Mouse (Mus musculus) stomach, embryonic 14.5 days (tissue): Measurements from ENCODE around the gene Ctnnd2. TPM values are rescaled to one million over a fixed set of nuclear protein-coding genes. Genes with fewer than 3 reads are reported as not detected.

Experiments
- ATAC-seq: fragments of 200-750 bp; cut with Nextera tagmentation; 2 replicates; pipeline ENCODE4 v1.8.0; 2017; ENCODE audit warnings: low read depth, moderate TSS enrichment; ENCODE audit not compliant: insufficient number of reproducible peaks, insufficient read depth, low FRiP score
- H3K27ac ChIP-seq: fragments of 300-500 bp; sonication (generic); 2 replicates; pipeline ENCODE4 v1.5.1; 2014; ENCODE audit warnings: mild to moderate bottlenecking, low read length, moderate library complexity, mixed read lengths
- H3K27me3 ChIP-seq: fragments of 300-500 bp; sonication (generic); 2 replicates; pipeline ENCODE4 v1.6.1; 2014; ENCODE audit warnings: low read length, control low read depth, mixed read lengths; ENCODE audit not compliant: control insufficient read depth, insufficient read depth
- H3K36me3 ChIP-seq: fragments of 300-500 bp; sonication (generic); 2 replicates; pipeline ENCODE4 v1.6.1; 2014; ENCODE audit warnings: mild to moderate bottlenecking, control low read depth, low read length, moderate library complexity, mixed read lengths; ENCODE audit not compliant: control insufficient read depth, insufficient read depth
- H3K4me1 ChIP-seq: fragments of 300-500 bp; sonication (generic); 2 replicates; pipeline ENCODE4 v1.6.1; 2014; ENCODE audit warnings: low read length, control low read depth, mixed read lengths; ENCODE audit not compliant: control insufficient read depth, insufficient read depth
- H3K4me2 ChIP-seq: fragments of 300-500 bp; sonication (generic); replicated peaks from 2 replicates; pipeline ENCODE4 v1.6.1; 2014; ENCODE audit warnings: low read depth, low read length, control low read depth
- H3K4me3 ChIP-seq: fragments of 300-500 bp; sonication (generic); 2 replicates; pipeline ENCODE4 v1.5.1; 2014; ENCODE audit warnings: low read depth, low read length, control low read depth
- H3K9ac ChIP-seq: fragments of 300-500 bp; sonication (generic); replicated peaks from 2 replicates; pipeline ENCODE4 v1.6.1; 2014; ENCODE audit warnings: low read depth, mild to moderate bottlenecking, control low read depth, low read length, moderate library complexity, mixed read lengths
- H3K9me3 ChIP-seq: fragments of 300-500 bp; sonication (generic); 2 replicates; pipeline ENCODE4 v1.6.1; 2016; ENCODE audit warnings: low read depth, low read length, control low read depth; ENCODE audit not compliant: control insufficient read depth
- WGBS: fragments of 180-500 bp; shearing (Covaris S2); extraction: QIAGEN DNeasy Blood & Tissue Kit; methylation state at CpG from one replicate; pipeline ENCODE4 v1.1.7; 2014; 5-methylcytosine and 5-hydroxymethylcytosine counted together
- polyA plus RNA-seq: library from polyadenylated mRNA; unstranded; fragments of >200 nt; fragmentation: Nextera tagmentation; extraction: Ambion mirVana; gene quantifications from 2 replicates; pipeline ENCODE4 v1.2.1, GENCODE M21; 2014

The Ctnnd2 gene
- polyA plus RNA-seq, 1 experiment from 2014 or later, result 6.7 TPM

DNA sequence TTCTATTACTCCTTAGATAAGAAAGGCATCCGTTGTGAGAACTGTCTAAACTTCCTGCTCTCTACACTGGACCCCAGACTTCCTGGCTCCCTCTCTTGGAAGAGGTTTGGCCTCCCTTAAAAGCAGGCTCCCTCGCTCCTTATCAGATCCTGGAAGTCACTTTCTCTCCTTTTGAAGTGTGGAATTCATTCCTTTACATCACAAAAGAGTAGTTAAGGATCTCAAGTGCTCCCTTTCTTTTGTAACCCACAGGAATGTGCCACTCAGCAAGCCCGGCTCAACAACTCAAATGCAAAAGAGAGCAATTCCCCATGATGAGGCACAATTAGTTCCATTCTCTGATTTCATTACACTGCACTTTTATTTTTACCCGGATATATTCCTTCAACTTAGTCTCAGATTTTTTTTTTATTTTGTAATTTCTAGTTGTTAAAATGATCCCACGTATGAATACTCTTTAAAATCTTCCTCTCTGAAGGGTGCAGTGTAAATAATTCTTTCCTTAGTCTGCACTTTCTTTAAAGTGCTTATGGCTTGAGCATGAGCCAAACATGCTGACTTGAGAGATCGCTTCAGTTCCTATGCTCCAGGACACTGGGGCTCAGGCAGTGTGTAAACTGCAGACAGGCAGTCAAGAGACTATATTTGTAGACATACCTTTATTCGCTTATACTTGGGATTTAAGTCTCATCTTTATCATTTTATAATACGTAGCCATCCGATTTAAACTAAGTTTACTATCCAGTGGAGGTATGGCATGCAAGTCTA is 210.9 kb downstream of the Ctnnd2 start:
- ATAC-seq, result no peak
- Histone ChIP-seq H3K27ac (no peak overlapping the region), H3K9ac (no peak overlapping the region)

GRCm38 (mm10) chr15:30384386-30384785 is 212.0 kb downstream of the Ctnnd2 start:
- Histone ChIP-seq H3K4me2 (no peak overlapping the region), H3K9ac (no peak overlapping the region), H3K4me1 (no peaks in the 10 kb centered on the region), H3K27ac (no peak overlapping the region), H3K27me3 (no peaks in the 10 kb centered on the region), H3K9me3 (no peaks in the 10 kb centered on the region), H3K4me3 (no peak overlapping the region), H3K36me3 (no peaks in the 10 kb centered on the region)
- no peak for ATAC-seq
- 79% methylated on average over 5 of the region's 5 CpGs for WGBS

More for the DNA sequence above, 210.9 kb downstream of the Ctnnd2 start:
- no peaks in the 10 kb centered on the region for H3K27me3 ChIP-seq
- H3K9me3 ChIP-seq, result no peaks in the 10 kb centered on the region
- H3K4me2 ChIP-seq, result no peak overlapping the region
- no peaks in the 10 kb centered on the region for H3K36me3 ChIP-seq
- WGBS, result 17% methylated on average over 9 of the region's 9 CpGs
- no peak overlapping the region for H3K4me3 ChIP-seq
- no peaks in the 10 kb centered on the region for H3K4me1 ChIP-seq

DNA sequence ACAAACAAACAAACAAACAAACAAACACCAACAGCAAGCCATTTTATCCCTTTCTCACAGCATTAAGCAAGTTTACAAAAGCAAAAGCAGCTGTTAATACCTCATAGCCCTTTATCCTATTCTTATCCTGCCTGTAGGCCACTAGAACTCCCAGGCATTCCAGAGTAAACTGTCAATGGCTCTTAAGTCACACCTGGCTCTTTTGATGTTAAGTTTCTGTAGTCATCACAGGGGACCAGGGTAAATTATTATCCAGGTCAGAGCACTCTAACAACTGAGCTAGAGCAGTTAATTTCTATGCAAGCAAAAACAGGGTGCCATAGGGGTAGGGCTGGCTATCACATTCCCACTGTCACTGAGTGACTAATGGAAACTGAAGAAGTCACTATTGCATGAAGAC is 214.1 kb downstream of the Ctnnd2 start:
- ATAC-seq, result no peak
- Histone ChIP-seq H3K9ac (no peak overlapping the region), H3K4me2 (no peak overlapping the region), H3K4me3 (no peak overlapping the region), H3K4me1 (no peaks in the 10 kb centered on the region), H3K36me3 (no peaks in the 10 kb centered on the region), H3K27me3 (no peaks in the 10 kb centered on the region), H3K27ac (no peak overlapping the region), H3K9me3 (no peaks in the 10 kb centered on the region)

DNA sequence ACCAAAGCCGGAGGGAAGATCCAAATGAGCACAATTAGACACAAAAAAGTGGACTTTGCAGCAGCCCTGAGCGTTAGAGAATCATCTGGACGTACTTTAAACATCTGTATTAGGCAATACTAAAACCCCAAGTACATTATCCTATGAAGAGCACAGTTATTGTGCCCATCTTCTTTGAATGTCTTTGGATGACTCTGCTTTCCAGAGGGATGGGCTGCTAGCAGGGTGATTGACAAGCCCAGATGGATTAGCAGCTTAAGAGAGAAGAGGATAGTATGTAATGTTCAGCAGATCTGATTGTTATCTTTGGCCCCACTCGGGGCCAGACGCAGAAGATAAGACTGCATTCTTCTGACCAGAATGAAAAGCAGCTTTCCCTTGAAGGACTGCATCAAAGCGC is 214.9 kb downstream of the Ctnnd2 start:
- H3K4me1 ChIP-seq, result no peaks in the 10 kb centered on the region
- no peaks in the 10 kb centered on the region for H3K9me3 ChIP-seq
- WGBS, result 25% methylated on average over 6 of the region's 6 CpGs
- H3K4me3 ChIP-seq, result no peak overlapping the region
- no peaks in the 10 kb centered on the region for H3K27me3 ChIP-seq
- ATAC-seq, result no peak
- H3K36me3 ChIP-seq, result no peaks in the 10 kb centered on the region
- no peak overlapping the region for H3K27ac ChIP-seq
- no peak overlapping the region for H3K9ac ChIP-seq
- no peak overlapping the region for H3K4me2 ChIP-seq

GRCm38 (mm10) chr15:30401111-30401510 is 228.7 kb downstream of the Ctnnd2 start:
- no peak overlapping the region for H3K4me3 ChIP-seq
- no peak for ATAC-seq
- 85% methylated on average over 4 of the region's 4 CpGs for WGBS

DNA sequence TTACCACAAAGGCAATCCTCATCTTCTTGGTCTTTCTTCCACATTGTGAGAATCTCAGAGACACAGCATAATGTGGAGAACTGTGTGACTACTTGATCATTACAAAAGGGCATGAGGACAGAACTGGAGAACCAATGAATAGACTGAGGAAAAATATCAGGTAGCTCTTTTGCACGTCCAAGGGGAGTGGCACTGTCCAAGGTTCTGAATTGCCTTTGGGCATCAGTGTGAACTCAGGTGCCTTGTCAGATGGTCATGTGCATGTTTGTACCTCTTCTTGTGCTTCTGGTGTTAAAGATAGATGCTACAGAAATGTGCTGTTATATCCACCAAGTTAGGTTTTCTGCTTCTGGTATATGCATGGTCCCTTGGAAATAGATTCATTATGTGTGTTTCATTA is 233.9 kb downstream of the Ctnnd2 start:
- Histone ChIP-seq H3K4me3 (no peak overlapping the region), H3K4me2 (no peak overlapping the region), H3K9ac (no peak overlapping the region), H3K27ac (no peak overlapping the region), H3K9me3 (no peaks in the 10 kb centered on the region), H3K27me3 (no peaks in the 10 kb centered on the region), H3K4me1 (no peaks in the 10 kb centered on the region), H3K36me3 (no peaks in the 10 kb centered on the region)
- no peak for ATAC-seq
- WGBS, result 6% methylated on average over 1 of the region's 1 CpGs

More at GRCm38 (mm10) chr15:30401111-30401510, 228.7 kb downstream of the Ctnnd2 start:
- H3K36me3 ChIP-seq, result no peaks in the 10 kb centered on the region
- no peaks in the 10 kb centered on the region for H3K9me3 ChIP-seq
- no peak overlapping the region for H3K27ac ChIP-seq
- H3K27me3 ChIP-seq, result no peaks in the 10 kb centered on the region
- H3K9ac ChIP-seq, result no peak overlapping the region
- no peaks in the 10 kb centered on the region for H3K4me1 ChIP-seq
- H3K4me2 ChIP-seq, result no peak overlapping the region

GRCm38 (mm10) chr15:30423146-30423545 is 250.8 kb downstream of the Ctnnd2 start:
- Histone ChIP-seq H3K27ac (no peak overlapping the region), H3K9me3 (no peaks in the 10 kb centered on the region), H3K4me1 (no peaks in the 10 kb centered on the region), H3K4me2 (no peak overlapping the region), H3K27me3 (no peaks in the 10 kb centered on the region), H3K9ac (no peak overlapping the region), H3K36me3 (no peaks in the 10 kb centered on the region), H3K4me3 (no peak overlapping the region)
- 85% methylated on average over 5 of the region's 5 CpGs for WGBS
- no peak for ATAC-seq

GRCm38 (mm10) chr15:30424290-30424689 is 251.9 kb downstream of the Ctnnd2 start:
- Histone ChIP-seq H3K27ac (no peak overlapping the region), H3K36me3 (no peaks in the 10 kb centered on the region), H3K27me3 (no peaks in the 10 kb centered on the region), H3K4me3 (no peak overlapping the region), H3K4me1 (no peaks in the 10 kb centered on the region), H3K4me2 (no peak overlapping the region), H3K9ac (no peak overlapping the region), H3K9me3 (no peaks in the 10 kb centered on the region)
- no peak for ATAC-seq
- WGBS, result 53% methylated on average over 9 of the region's 9 CpGs

GRCm38 (mm10) chr15:30427342-30427741 is 254.9 kb downstream of the Ctnnd2 start:
- H3K9ac ChIP-seq, result no peak overlapping the region
- no peaks in the 10 kb centered on the region for H3K36me3 ChIP-seq
- H3K27ac ChIP-seq, result no peak overlapping the region
- no peaks in the 10 kb centered on the region for H3K9me3 ChIP-seq
- ATAC-seq, result no peak
- no peaks in the 10 kb centered on the region for H3K4me1 ChIP-seq
- H3K4me2 ChIP-seq, result no peak overlapping the region
- no peaks in the 10 kb centered on the region for H3K27me3 ChIP-seq
- H3K4me3 ChIP-seq, result no peak overlapping the region
- 31% methylated on average over 2 of the region's 2 CpGs for WGBS
